Mouse (Mus musculus) bone marrow, adult 2 months (tissue): ENCODE results near the gene Akt1. TPM values are rescaled to one million over a fixed set of nuclear protein-coding genes. Genes with fewer than 3 reads are reported as not detected.

Experiments
- H3K27ac ChIP-seq: fragments of 200-500 bp; 2 replicates; pipeline ENCODE4 v1.5.1; 2012; ENCODE audit warnings: low read depth, mild to moderate bottlenecking, control low read depth, inconsistent platforms, low read length; ENCODE audit not compliant: control insufficient read depth, poor library complexity, insufficient read depth
- H3K4me1 ChIP-seq: fragments of 200-500 bp; 2 replicates; pipeline ENCODE4 v1.6.1; 2011; ENCODE audit warnings: low read length; ENCODE audit not compliant: control insufficient read depth, insufficient read depth
- H3K4me3 ChIP-seq: fragments of 200-500 bp; replicated peaks from 2 replicates; pipeline ENCODE3; 2011; ENCODE audit warnings: mild to moderate bottlenecking, low read depth, low read length, control low read depth; ENCODE audit not compliant: control insufficient read depth
- CTCF ChIP-seq: fragments of 200-500 bp; IDR thresholded peaks from 2 replicates; pipeline ENCODE4 v1.5.1; 2011; ENCODE audit warnings: low read length, control low read depth; ENCODE audit not compliant: control insufficient read depth, insufficient read depth
- POLR2A ChIP-seq: fragments of 200-500 bp; IDR thresholded peaks from 2 replicates; pipeline ENCODE4 v1.6.1; 2011; ENCODE audit warnings: low read depth, mild to moderate bottlenecking, control low read depth, low read length, borderline replicate concordance; ENCODE audit not compliant: control insufficient read depth
- WGBS: fragments of 180-500 bp; shearing (Covaris S2); methylation state at CpG from one replicate; pipeline ENCODE4 v1.1.7; 2018; 5-methylcytosine and 5-hydroxymethylcytosine counted together
- polyA plus RNA-seq: library from polyadenylated mRNA; stranded (reverse); fragments of >200 nt; gene quantifications from 2 replicates; pipeline ENCODE4 v1.2.4, GENCODE M21; 2011; ENCODE audit warnings: low replicate concordance; ENCODE audit not compliant: missing spikeins, insufficient read depth, insufficient read length

The Akt1 gene
- polyA plus RNA-seq, 1 experiment, result 56.1 TPM

GRCm38 (mm10) chr12:112621900-112622299 is 52.8 kb downstream of the Akt1 start:
- no peak for TF ChIP-seq CTCF
- TF ChIP-seq POLR2A, result no peak
- H3K4me3 ChIP-seq, result no peak overlapping the region
- no peak overlapping the region for H3K27ac ChIP-seq
- peaks cover 22% of the 10 kb centered on the region for H3K4me1 ChIP-seq
- 49% methylated on average over 3 of the region's 3 CpGs for WGBS

GRCm38 (mm10) chr12:112620354-112621061 is 54.2 kb downstream of the Akt1 start:
- 3% methylated on average over 16 of the region's 16 CpGs for WGBS
- Histone ChIP-seq H3K4me3 (peak overlapping the region; percentile 68), H3K27ac (peak overlapping the region; percentile 89), H3K4me1 (peaks cover 20% of the 10 kb centered on the region)
- TF ChIP-seq CTCF (no peak), POLR2A (no peak)

- TF ChIP-seq POLR2A (peak; percentile 94), CTCF (peak; percentile 21; the same call in 1 of the 2 replicates)
- WGBS, result under 1% methylated on average over 55 of the region's 56 CpGs
- Histone ChIP-seq H3K4me3 (peak within 1 kb of the TSS; percentile 68), H3K4me1 (peaks cover 20% of the 10 kb centered on the region), H3K27ac (peak within 1 kb of the TSS; percentile 89)
Observed at GRCm38 (mm10) chr12:112619686-112620353, 54.9 kb downstream of the Akt1 start, which contains the start of gene Adssl1. Adssl1 (plus strand) TSS chr12:112620045.

- Histone ChIP-seq H3K27ac (peak overlapping the region; percentile 89), H3K4me3 (peak overlapping the region; percentile 68), H3K4me1 (peaks cover 20% of the 10 kb centered on the region)
- WGBS, result 4% methylated on average over 13 of the region's 13 CpGs
- TF ChIP-seq CTCF (no peak), POLR2A (0 out of 2 replicates have a peak, but pooled peaks have one; percentile 27)
Observed at GRCm38 (mm10) chr12:112618981-112619685, 55.6 kb downstream of the Akt1 start.

GRCm38 (mm10) chr12:112617898-112618380 is 56.7 kb downstream of the Akt1 start:
- Histone ChIP-seq H3K27ac (peak overlapping the region; percentile 89), H3K4me1 (peaks cover 16% of the 10 kb centered on the region), H3K4me3 (no peak overlapping the region)
- TF ChIP-seq CTCF (peak; percentile 98), POLR2A (peak; percentile 29; the same call in 1 of the 2 replicates)
- 4% methylated on average over 8 of the region's 8 CpGs for whole genome bisulfite sequencing

DNA sequence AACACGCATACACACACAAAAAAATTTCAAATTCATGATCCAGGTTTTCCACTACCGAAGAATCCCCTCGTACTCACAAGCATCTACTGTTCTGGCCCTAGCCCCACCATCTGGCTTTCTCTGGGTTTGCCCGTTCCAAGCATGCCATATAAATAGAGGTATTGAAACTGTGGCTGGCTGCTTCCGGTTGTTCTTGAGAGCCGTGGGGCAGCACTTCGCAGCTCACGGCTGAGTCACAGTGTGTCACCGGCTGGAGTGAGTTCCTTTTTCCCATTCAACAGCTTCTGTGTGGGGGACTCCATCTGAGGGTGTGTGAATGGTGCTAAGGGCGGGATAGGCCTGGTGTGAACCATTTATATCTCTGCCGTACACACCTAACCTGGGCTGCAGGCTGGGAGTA is 57.5 kb downstream of the Akt1 start:
- TF ChIP-seq POLR2A, result no peak
- TF ChIP-seq CTCF, result 0 out of 2 replicates have a peak, but pooled peaks have one; percentile 11
- Histone ChIP-seq H3K4me1 (peaks cover 16% of the 10 kb centered on the region), H3K4me3 (no peak overlapping the region), H3K27ac (peak overlapping the region; percentile 83; the same call in 1 of the 2 replicates)
- WGBS, result 11% methylated on average over 11 of the region's 11 CpGs

DNA sequence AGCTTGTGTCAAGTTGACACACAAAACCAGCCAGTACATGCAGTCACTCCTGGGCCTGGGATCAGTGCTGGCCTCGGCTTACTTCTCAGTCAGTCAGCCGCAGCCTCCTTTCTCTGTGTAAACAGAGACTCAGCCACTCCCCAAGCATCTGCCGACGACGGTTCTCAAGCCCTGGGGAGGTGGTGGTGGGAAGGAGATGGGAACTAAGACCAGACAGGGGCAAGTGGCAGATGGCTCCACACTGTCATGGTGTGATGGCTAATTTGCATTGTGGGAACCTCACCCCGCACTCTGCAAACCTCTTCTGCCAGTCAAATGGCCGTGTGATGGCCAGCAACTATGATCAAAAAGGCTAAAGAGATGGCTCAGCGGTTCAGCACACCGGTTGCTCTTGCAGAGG is 58.0 kb downstream of the Akt1 start:
- Histone ChIP-seq H3K4me1 (peaks cover 16% of the 10 kb centered on the region), H3K4me3 (no peak overlapping the region), H3K27ac (peak overlapping the region; percentile 83)
- TF ChIP-seq CTCF (no peak), POLR2A (no peak)
- 64% methylated on average over 9 of the region's 9 CpGs for WGBS
